In the genomic region with DNA sequence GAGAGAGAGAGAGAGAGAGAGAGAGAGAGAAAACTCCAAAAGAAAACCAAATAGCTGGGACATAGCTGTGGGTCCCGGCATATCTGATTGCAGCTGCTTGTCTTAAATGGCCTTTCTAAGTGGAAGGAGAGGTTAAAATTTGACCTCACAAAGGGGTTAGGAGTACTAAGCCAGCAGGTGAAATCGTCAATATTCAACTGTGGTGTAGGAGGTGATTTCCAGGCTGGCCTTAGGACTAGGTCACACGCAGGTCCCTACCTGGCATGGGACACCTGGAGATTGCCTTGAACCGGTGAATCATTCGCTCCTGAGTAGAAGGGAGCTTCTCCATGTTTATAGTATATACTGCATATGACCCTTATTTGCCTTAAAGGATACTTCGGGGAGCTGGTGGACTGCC, we compare ENCODE assay signal across 12 mouse cellular contexts. TPM values are rescaled to one million over a fixed set of nuclear protein-coding genes. Genes with fewer than 3 reads are reported as not detected.
A peak's percentile ranks its signal among the peaks of the same experiment; 100 is the strongest.
DNase-seq lines count a peak whose midpoint lies in the region; ATAC-seq and TF ChIP-seq lines count a peak whose summit lies in the region.
"Had no signal": no experiment of that assay in that cellular context is flagged by ENCODE, and none has a peak within 500 bp of the region (broad histone marks: within the 10 kb centered on the region; RNA-seq: fewer than 3 reads in every experiment).

No protein-coding gene starts in this region.

- no peak for DNase-seq in kidney, postnatal 25 days
- DNase-seq in embryonic facial prominence, embryonic 14.5 days (ENCODE audit: low spot score), result no peak
- DNase-seq in adrenal gland, postnatal 36 days, result no peak
- no peak for DNase-seq in cerebellum, adult 11-12 months
- no peak for DNase-seq in gastrocnemius, postnatal 10 days
- DNase-seq: layer of hippocampus, adult 9-11 months had no signal

- no peaks in the 10 kb centered on the region for H3K36me3 ChIP-seq in kidney, embryonic 15.5 days
- no peaks in the 10 kb centered on the region for H3K36me3 ChIP-seq in embryonic facial prominence, embryonic 14.5 days (ENCODE audit: control insufficient read depth, insufficient read depth, low read length)
- no peaks in the 10 kb centered on the region; the same call in 1 of the 2 replicates for H3K36me3 ChIP-seq in intestine, postnatal 0 days (ENCODE audit: control insufficient read depth, insufficient read depth)
- H3K36me3 ChIP-seq in neural tube, embryonic 13.5 days, result no peaks in the 10 kb centered on the region

- peaks cover 24% of the 10 kb centered on the region for H3K4me1 ChIP-seq in kidney, embryonic 15.5 days
- H3K4me1 ChIP-seq in embryonic facial prominence, embryonic 14.5 days (ENCODE audit: control insufficient read depth, insufficient read depth, low read length), result peaks cover 3% of the 10 kb centered on the region; the same call in 1 of the 2 replicates
- H3K4me1 ChIP-seq in intestine, postnatal 0 days (replicated peaks; ENCODE audit: control insufficient read depth, insufficient read depth, low read length), result no peaks in the 10 kb centered on the region
- peaks cover 23% of the 10 kb centered on the region for H3K4me1 ChIP-seq in neural tube, embryonic 13.5 days (replicated peaks)

- H3K4me2 ChIP-seq in kidney, embryonic 15.5 days, result peak overlapping the region; percentile 96; the same call in 1 of the 2 replicates
- peak overlapping the region; percentile 100 for H3K4me2 ChIP-seq in embryonic facial prominence, embryonic 14.5 days (ENCODE audit: low read depth, low read length)
- peak overlapping the region; percentile 98 for H3K4me2 ChIP-seq in intestine, postnatal 0 days (replicated peaks; ENCODE audit: low read depth)
- peak overlapping the region; percentile 100 for H3K4me2 ChIP-seq in neural tube, embryonic 13.5 days

- no peaks in the 10 kb centered on the region for H3K9me3 ChIP-seq in kidney, embryonic 15.5 days (replicated peaks)
- no peaks in the 10 kb centered on the region for H3K9me3 ChIP-seq in embryonic facial prominence, embryonic 14.5 days (ENCODE audit: control insufficient read depth, low read length)
- no peaks in the 10 kb centered on the region for H3K9me3 ChIP-seq in intestine, postnatal 0 days (ENCODE audit: control insufficient read depth)
- no peaks in the 10 kb centered on the region for H3K9me3 ChIP-seq in neural tube, embryonic 13.5 days

- 63% methylated on average over 6 of the region's 6 CpGs for WGBS in kidney, embryonic 15.5 days
- WGBS in embryonic facial prominence, embryonic 14.5 days, result 51% methylated on average over 6 of the region's 6 CpGs
- 63% methylated on average over 6 of the region's 6 CpGs for WGBS in intestine, postnatal 0 days
- 59% methylated on average over 6 of the region's 6 CpGs for whole genome bisulfite sequencing in neural tube, embryonic 13.5 days

- TF ChIP-seq CTCF in intestine, postnatal 0 days (IDR thresholded peaks at IDR 0.05; ENCODE audit: low read depth), result no peak

- ATAC-seq in kidney, embryonic 15.5 days (replicated peaks; ENCODE audit: low FRiP score), result no peak
- ATAC-seq in embryonic facial prominence, embryonic 14.5 days (ENCODE audit: low read depth), result no peak
- ATAC-seq in intestine, postnatal 0 days, result no peak
- ATAC-seq in neural tube, embryonic 13.5 days (ENCODE audit: low read depth), result no peak

- H3K4me3 ChIP-seq in kidney, embryonic 15.5 days (replicated peaks), result peak overlapping the region; percentile 62; the same call in 1 of the 2 replicates
- peak overlapping the region; percentile 66 for H3K4me3 ChIP-seq in embryonic facial prominence, embryonic 14.5 days (ENCODE audit: low read depth, low read length)
- peak overlapping the region; percentile 79 for H3K4me3 ChIP-seq in intestine, postnatal 0 days (ENCODE audit: low read depth, low read length)
- peak overlapping the region; percentile 56; the same call in 1 of the 2 replicates for H3K4me3 ChIP-seq in neural tube, embryonic 13.5 days
- H3K4me3 ChIP-seq: myocyte had no signal

- no peak overlapping the region for H3K9ac ChIP-seq in kidney, embryonic 15.5 days
- H3K9ac ChIP-seq in embryonic facial prominence, embryonic 14.5 days (ENCODE audit: low read depth, low read length), result no peak overlapping the region
- no peak overlapping the region for H3K9ac ChIP-seq in intestine, postnatal 0 days (ENCODE audit: low read depth, low read length)
- H3K9ac ChIP-seq in neural tube, embryonic 13.5 days, result no peak overlapping the region

- H3K27ac ChIP-seq in kidney, embryonic 15.5 days, result no peak overlapping the region
- no peak overlapping the region for H3K27ac ChIP-seq in embryonic facial prominence, embryonic 14.5 days (replicated peaks; ENCODE audit: low read depth, low read length)
- no peak overlapping the region for H3K27ac ChIP-seq in intestine, postnatal 0 days (ENCODE audit: low read depth, low read length)
- H3K27ac ChIP-seq in neural tube, embryonic 13.5 days (replicated peaks), result no peak overlapping the region

- peaks cover 63% of the 10 kb centered on the region for H3K27me3 ChIP-seq in kidney, embryonic 15.5 days
- H3K27me3 ChIP-seq in embryonic facial prominence, embryonic 14.5 days (replicated peaks; ENCODE audit: control insufficient read depth, insufficient read depth, low read length), result peaks cover 69% of the 10 kb centered on the region
- peaks cover 12% of the 10 kb centered on the region for H3K27me3 ChIP-seq in intestine, postnatal 0 days (replicated peaks; ENCODE audit: control insufficient read depth, insufficient read depth, low read length)
- H3K27me3 ChIP-seq in neural tube, embryonic 13.5 days, result peaks cover 66% of the 10 kb centered on the region

RNA-seq across cellular contexts. Expression of a gene that starts 1.4 kb away (rescaled TPM):
- polyA plus RNA-seq in kidney, embryonic 15.5 days (2015; fragmentation: Nextera tagmentation; extraction: Ambion mirVana), result 4.5 and 5.1 TPM in 2 replicates
- 30.5 and 47.2 TPM in 2 replicates for polyA plus RNA-seq in embryonic facial prominence, embryonic 14.5 days (2014; fragmentation: Nextera tagmentation; extraction: Ambion mirVana)
- 50.0 and 53.4 TPM in 2 replicates for polyA plus RNA-seq in intestine, postnatal 0 days (2015; fragmentation: Nextera tagmentation; extraction: Ambion mirVana)
- 16.0 and 19.8 TPM in 2 replicates for polyA plus RNA-seq in neural tube, embryonic 13.5 days (2015; fragmentation: Nextera tagmentation; extraction: Ambion mirVana)
- total RNA-seq in adrenal gland, postnatal 36 days (2021), result 10 to 100 TPM in 1 of 2 experiments, 1 to 10 TPM in 1; 1.1 to 15.2 TPM
- under 1 TPM; 0.31 to 0.95 TPM for total RNA-seq in gastrocnemius, postnatal 10 days (2021)
- total RNA-seq: heart, postnatal 25 days had no signal
- polyA plus RNA-seq: myocyte had no signal

RNA-seq across cellular contexts. Expression of a gene that starts 12.6 kb away (rescaled TPM):
- polyA plus RNA-seq in kidney, embryonic 15.5 days (2015; fragmentation: Nextera tagmentation; extraction: Ambion mirVana), result not detected in 2 replicates
- not detected in 2 replicates for polyA plus RNA-seq in embryonic facial prominence, embryonic 14.5 days (2014; fragmentation: Nextera tagmentation; extraction: Ambion mirVana)
- polyA plus RNA-seq in intestine, postnatal 0 days (2015; fragmentation: Nextera tagmentation; extraction: Ambion mirVana), result 0.13 and 0.20 TPM in 2 replicates
- polyA plus RNA-seq in neural tube, embryonic 13.5 days (2015; fragmentation: Nextera tagmentation; extraction: Ambion mirVana), result not detected in 2 replicates
- not detected for total RNA-seq in adrenal gland, postnatal 36 days (2021)
- total RNA-seq in gastrocnemius, postnatal 10 days (2021), result not detected
- total RNA-seq: gastrocnemius, adult 8-10 months; heart, postnatal 25 days had no signal
- polyA plus RNA-seq: myocyte had no signal

RNA-seq across cellular contexts. Expression of a gene that starts 30.3 kb away (rescaled TPM):
- polyA plus RNA-seq in kidney, embryonic 15.5 days (2015; fragmentation: Nextera tagmentation; extraction: Ambion mirVana), result 0.44 and 0.52 TPM in 2 replicates
- polyA plus RNA-seq in embryonic facial prominence, embryonic 14.5 days (2014; fragmentation: Nextera tagmentation; extraction: Ambion mirVana), result 19.5 and 27.6 TPM in 2 replicates
- polyA plus RNA-seq in intestine, postnatal 0 days (2015; fragmentation: Nextera tagmentation; extraction: Ambion mirVana), result 0.33 and 0.63 TPM in 2 replicates
- 15.7 and 16.8 TPM in 2 replicates for polyA plus RNA-seq in neural tube, embryonic 13.5 days (2015; fragmentation: Nextera tagmentation; extraction: Ambion mirVana)
- total RNA-seq in adrenal gland, postnatal 36 days (2021), result not detected
- total RNA-seq in gastrocnemius, postnatal 10 days (2021), result under 1 TPM in 1 of 2 experiments, not detected in 1; 0.16 TPM
- total RNA-seq: gastrocnemius, adult 8-10 months; heart, postnatal 25 days had no signal
- polyA plus RNA-seq: myocyte had no signal

RNA-seq across cellular contexts. Expression of a gene that starts 45.2 kb away (rescaled TPM):
- polyA plus RNA-seq in kidney, embryonic 15.5 days (2015; fragmentation: Nextera tagmentation; extraction: Ambion mirVana), result 13.1 and 15.1 TPM in 2 replicates
- 9.7 and 15.7 TPM in 2 replicates for polyA plus RNA-seq in embryonic facial prominence, embryonic 14.5 days (2014; fragmentation: Nextera tagmentation; extraction: Ambion mirVana)
- 0.09 and 0.13 TPM in 2 replicates for polyA plus RNA-seq in intestine, postnatal 0 days (2015; fragmentation: Nextera tagmentation; extraction: Ambion mirVana)
- 2.5 and 3.3 TPM in 2 replicates for polyA plus RNA-seq in neural tube, embryonic 13.5 days (2015; fragmentation: Nextera tagmentation; extraction: Ambion mirVana)
- not detected for total RNA-seq in adrenal gland, postnatal 36 days (2021)
- total RNA-seq in gastrocnemius, postnatal 10 days (2021), result 1 to 10 TPM; 5.3 to 6.7 TPM

Comparison
In these comparisons a context has a peak if more than half of its experiments do, and no peak if none do; other contexts are left out.
1. RNA of a gene that starts 30.3 kb away (polyA plus RNA-seq): 19.5 to 27.6 TPM in embryonic facial prominence, embryonic 14.5 days and 15.7 to 16.8 TPM in neural tube, embryonic 13.5 days; 0.33 to 0.63 TPM in intestine, postnatal 0 days and 0.44 to 0.52 TPM in kidney, embryonic 15.5 days; every median in the first group is over 10 times any median in the second.
2. Peak in every context shown above with its lines, with median percentiles within 50 percentile points of each other: H3K4me2 ChIP-seq and H3K4me3 ChIP-seq.